Mouse (Mus musculus) thymus, adult 2 months (tissue): ENCODE data around the gene H6pd. TPM values are rescaled to one million over a fixed set of nuclear protein-coding genes. Genes with fewer than 3 reads are reported as not detected.

ENCODE experiments used
- DNase-seq: peaks from one replicate; pipeline ENCODE4 v3.0.0; 2021
- H3K27ac ChIP-seq: fragments of 200-500 bp; 2 replicates; pipeline ENCODE4 v1.5.1; 2012; ENCODE audit warnings: low read length, control low read depth; ENCODE audit not compliant: control insufficient read depth, insufficient read depth
- H3K27me3 ChIP-seq: fragments of 200-500 bp; 2 replicates; pipeline ENCODE4 v1.6.1; 2012; ENCODE audit warnings: mild to moderate bottlenecking, low read length, moderate library complexity, mixed read lengths; ENCODE audit not compliant: control insufficient read depth, insufficient read depth
- H3K36me3 ChIP-seq: fragments of 200-500 bp; 2 replicates; pipeline ENCODE4 v1.6.1; 2012; ENCODE audit warnings: mild to moderate bottlenecking, low read length, moderate library complexity; ENCODE audit not compliant: control insufficient read depth, insufficient read depth
- H3K4me1 ChIP-seq: fragments of 200-500 bp; replicated peaks from 2 replicates; pipeline ENCODE4 v1.6.1; 2012; ENCODE audit warnings: low read length; ENCODE audit not compliant: control insufficient read depth, insufficient read depth
- H3K4me3 ChIP-seq: fragments of 200-500 bp; 2 replicates; pipeline ENCODE4 v1.5.1; 2012; ENCODE audit warnings: mild to moderate bottlenecking, low read length, control low read depth, moderate library complexity; ENCODE audit not compliant: control insufficient read depth, insufficient read depth
- CTCF ChIP-seq: fragments of 200-500 bp; IDR thresholded peaks from 2 replicates; pipeline ENCODE4 v1.5.1; 2012; ENCODE audit warnings: mild to moderate bottlenecking, control low read depth, low read length, moderate library complexity, borderline replicate concordance; ENCODE audit not compliant: control insufficient read depth, poor library complexity, insufficient read depth; ENCODE audit errors: extremely low read depth
- POLR2A ChIP-seq: fragments of 200-500 bp; IDR thresholded peaks from 2 replicates; pipeline ENCODE4 v1.6.1; 2012; ENCODE audit warnings: mild to moderate bottlenecking, low read length, control low read depth, moderate library complexity; ENCODE audit not compliant: control insufficient read depth, poor library complexity, insufficient read depth; ENCODE audit errors: extremely low read depth
- WGBS: fragments of 180-500 bp; shearing (Covaris S2); methylation state at CpG from one replicate; pipeline ENCODE4 v1.1.7; 2018; 5-methylcytosine and 5-hydroxymethylcytosine counted together
- polyA plus RNA-seq: library from polyadenylated mRNA; depleted of rRNA; stranded (reverse); fragments of >200 nt; gene quantifications from 2 replicates; pipeline ENCODE4 v1.2.3, GENCODE M21; 2012

H6pd gene
- polyA plus RNA-seq, 1 experiment: 138 TPM

DNA sequence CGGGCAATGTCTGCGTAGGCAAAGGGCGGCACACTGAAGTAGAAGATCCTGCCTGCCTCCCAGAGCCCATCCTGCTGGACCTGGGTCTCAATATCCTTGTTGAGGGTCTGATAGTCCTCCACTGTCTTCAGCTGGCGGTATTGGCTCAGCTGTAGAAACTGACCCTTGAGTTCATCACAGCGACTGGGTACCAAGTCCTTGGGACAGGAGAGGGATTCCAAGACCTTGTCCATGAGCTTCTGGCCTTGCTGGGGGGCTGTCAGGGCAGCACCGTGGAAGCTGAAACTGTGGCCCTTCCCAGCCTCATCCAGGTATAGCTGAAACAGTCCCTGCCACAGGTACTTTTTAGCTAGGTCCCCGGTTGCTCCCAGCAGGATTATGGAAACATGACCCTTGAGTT lies 12.9 kb downstream of the H6pd start:
- Histone ChIP-seq H3K27me3 (no peaks in the 10 kb centered on the region), H3K4me1 (peaks cover 45% of the 10 kb centered on the region), H3K27ac (no peak overlapping the region), H3K36me3 (peaks cover 3% of the 10 kb centered on the region; the same call in 1 of the 2 replicates), H3K4me3 (no peak overlapping the region)
- WGBS: 96% methylated on average over 7 of the region's 7 CpGs
- TF ChIP-seq CTCF (no peak), POLR2A (no peak)
- DNase-seq: no peak

DNA sequence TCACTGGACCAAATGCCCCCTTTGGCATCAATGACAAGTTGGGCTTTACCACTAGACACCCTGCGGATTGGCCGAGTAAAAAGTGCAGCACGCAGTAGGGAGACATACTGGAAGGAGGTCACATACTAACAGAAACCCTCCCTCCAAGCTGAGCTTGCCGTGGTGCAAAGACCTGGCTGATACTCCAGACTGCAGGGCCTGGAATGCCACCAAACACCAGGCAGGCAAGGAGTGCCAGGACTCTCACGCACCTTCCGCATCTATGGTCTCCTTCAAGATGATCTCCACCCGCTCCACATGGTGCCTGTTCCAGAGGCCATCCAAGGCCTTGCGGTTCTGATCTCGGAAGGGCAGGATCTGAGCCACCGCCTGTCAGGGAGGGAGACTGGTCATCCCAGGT lies 14.6 kb downstream of the H6pd start:
- Histone ChIP-seq H3K4me1 (peaks cover 41% of the 10 kb centered on the region), H3K4me3 (no peak overlapping the region), H3K27me3 (no peaks in the 10 kb centered on the region), H3K27ac (no peak overlapping the region), H3K36me3 (peaks cover 3% of the 10 kb centered on the region; the same call in 1 of the 2 replicates)
- no peak for DNase-seq
- TF ChIP-seq CTCF: no peak
- no peak for TF ChIP-seq POLR2A
- WGBS: 97% methylated on average over 10 of the region's 10 CpGs

DNA sequence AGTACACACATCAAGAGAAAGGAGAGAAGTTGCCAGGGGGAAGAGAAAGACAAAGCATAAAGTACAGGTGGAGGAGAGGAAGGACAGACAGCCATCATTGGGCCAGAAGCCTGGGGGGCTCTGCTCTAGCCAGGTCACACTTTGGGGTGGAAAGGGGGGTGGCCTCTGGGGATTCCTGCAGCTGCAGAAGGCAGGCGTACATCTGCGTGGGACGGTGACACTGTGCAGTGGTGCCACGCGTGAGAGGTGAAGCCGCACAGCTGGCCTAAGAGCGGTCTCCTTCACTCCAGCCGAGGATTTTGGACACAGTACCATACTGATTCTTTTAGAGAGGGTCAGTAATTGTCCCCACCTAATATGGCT lies 16.2 kb downstream of the H6pd start:
- no peak for DNase-seq
- no peaks in the 10 kb centered on the region for H3K27me3 ChIP-seq
- H3K36me3 ChIP-seq: 0 out of 2 replicates have a peak, but pooled peaks cover 3% of the 10 kb centered on the region
- TF ChIP-seq POLR2A (no peak), CTCF (no peak)
- H3K4me3 ChIP-seq: no peak overlapping the region
- WGBS: 81% methylated on average over 8 of the region's 8 CpGs
- H3K27ac ChIP-seq: no peak overlapping the region
- H3K4me1 ChIP-seq: peaks cover 32% of the 10 kb centered on the region

DNA sequence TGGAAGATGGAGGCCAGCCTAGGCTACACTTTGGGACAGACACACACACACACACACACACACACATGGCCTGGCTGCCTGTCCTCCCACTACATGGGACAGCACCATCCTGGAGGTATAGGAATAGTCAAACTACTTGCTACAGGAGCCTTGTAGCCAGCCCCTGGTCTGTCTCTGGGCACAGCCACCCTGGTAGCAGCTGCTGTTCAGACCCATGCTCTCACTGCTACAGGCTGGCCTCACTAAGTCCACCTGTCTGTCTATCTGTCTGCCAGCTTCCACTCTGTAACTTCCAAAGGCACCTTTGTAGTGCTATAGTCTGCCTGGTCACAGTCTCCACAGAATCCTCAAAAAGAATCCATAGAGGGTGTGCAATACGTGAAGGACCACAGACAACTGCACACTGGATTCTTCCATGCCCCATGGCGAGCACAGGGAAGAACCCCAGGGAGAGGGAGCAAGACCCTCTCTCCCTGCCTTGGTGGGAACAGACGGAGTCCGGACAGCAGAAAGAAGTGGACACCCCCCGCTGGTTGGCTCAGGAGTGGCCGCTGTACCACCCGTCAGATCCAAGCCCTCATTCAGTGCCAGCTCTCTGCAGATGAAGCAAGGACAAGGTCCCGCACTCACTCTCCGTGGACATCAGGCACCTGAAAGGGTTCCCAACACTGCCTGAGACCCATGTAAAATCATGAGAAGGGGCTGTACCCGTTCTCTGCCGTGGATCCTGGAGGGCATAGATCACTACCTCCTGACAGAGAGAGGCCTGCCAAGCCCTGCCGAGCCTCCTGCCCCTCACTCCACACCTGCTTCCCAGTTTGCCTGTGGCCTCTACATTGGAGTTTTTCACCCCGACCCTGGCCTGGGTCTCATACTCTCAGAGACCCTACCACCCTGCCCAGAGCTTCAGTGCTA lies 16.8 kb downstream of the H6pd start:
- TF ChIP-seq POLR2A (no peak), CTCF (no peak)
- no peak overlapping the region for H3K4me3 ChIP-seq
- 93% methylated on average over 13 of the region's 13 CpGs for WGBS
- peaks cover 32% of the 10 kb centered on the region for H3K4me1 ChIP-seq
- H3K27ac ChIP-seq: peak overlapping the region; percentile 72
- DNase-seq: no peak
- no peaks in the 10 kb centered on the region for H3K27me3 ChIP-seq
- H3K36me3 ChIP-seq: 0 out of 2 replicates have a peak, but pooled peaks cover 3% of the 10 kb centered on the region

DNA sequence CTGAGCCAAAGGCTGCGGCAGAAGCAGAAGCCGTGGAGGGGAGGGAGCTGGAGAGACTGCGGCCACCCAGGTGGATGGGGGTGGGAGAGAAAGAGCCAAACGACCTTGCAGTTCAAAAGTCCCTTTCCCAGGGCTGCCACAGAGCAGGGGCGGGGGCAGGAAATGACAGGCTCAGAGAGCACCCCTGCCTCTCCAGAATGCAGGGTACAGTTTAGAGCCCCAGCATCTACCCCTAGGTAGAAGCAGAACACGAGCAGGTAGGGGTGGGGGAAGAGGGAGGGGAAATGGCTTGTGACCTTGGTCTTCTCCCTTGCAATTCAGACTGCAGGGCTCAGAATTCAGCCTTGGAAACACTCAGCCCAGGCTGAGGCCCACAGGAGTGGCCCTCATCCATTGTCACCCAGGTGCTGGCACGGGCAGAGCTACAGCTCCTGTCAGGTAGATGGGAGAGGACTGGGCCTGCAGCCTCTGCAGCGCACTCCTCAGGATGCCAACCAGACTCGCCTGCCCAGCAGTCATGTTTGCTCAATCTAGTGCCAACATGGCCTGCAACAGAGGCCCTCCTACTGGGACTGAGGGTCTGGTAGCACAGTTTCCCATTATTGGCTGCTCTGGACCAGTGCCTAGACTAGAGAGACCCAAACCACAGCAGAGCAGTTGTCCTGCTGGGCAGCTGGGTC lies 17.7 kb downstream of the H6pd start:
- peak; percentile 88 for DNase-seq
- no peaks in the 10 kb centered on the region for H3K27me3 ChIP-seq
- WGBS: 17% methylated on average over 9 of the region's 9 CpGs
- peaks cover 32% of the 10 kb centered on the region for H3K4me1 ChIP-seq
- H3K36me3 ChIP-seq: 0 out of 2 replicates have a peak, but pooled peaks cover 3% of the 10 kb centered on the region
- H3K4me3 ChIP-seq: 0 out of 2 replicates have a peak overlapping the region, but pooled peaks have one; percentile 1
- TF ChIP-seq CTCF (no peak), POLR2A (no peak)
- H3K27ac ChIP-seq: peak overlapping the region; percentile 72

DNA sequence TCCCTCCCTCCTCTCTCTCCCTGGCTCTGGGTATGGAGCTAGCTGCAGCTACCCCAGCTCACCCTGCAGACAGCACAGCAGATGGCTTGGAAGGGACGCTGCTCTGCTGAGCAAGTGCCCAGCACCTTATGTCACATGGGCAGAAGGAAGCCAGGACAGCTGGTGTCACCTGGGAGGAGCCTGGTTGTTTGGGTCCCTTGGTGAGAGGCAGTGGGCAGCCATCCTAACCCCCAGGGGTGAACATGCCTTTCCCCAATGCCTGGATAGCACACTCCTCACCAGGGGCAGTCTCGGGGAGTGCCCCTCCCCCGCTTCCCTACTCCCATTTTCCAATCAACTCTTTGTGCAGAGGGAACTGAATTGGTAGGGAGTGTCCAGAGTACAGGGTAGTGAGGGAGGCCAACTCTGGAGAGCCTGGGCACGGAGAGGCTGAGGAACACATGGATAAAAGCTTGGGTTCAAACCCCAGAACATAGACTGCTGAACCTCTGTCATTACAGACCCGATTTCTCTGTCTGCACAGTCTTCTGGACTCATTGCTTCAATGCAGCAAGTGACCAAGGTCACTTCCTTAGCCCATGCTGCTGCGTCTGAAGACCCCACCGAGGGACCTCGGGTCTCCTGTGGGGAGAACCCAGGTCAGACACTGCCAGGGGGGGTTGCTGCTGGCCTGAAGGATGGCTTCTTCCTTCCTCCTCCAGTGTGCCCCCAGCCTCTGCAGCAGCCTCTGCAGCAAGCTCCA lies 18.4 kb downstream of the H6pd start:
- H3K4me1 ChIP-seq: peaks cover 32% of the 10 kb centered on the region
- H3K4me3 ChIP-seq: 0 out of 2 replicates have a peak overlapping the region, but pooled peaks have one; percentile 1
- peak; percentile 37 for DNase-seq
- TF ChIP-seq CTCF: no peak
- TF ChIP-seq POLR2A: no peak
- H3K27ac ChIP-seq: peak overlapping the region; percentile 53
- H3K27me3 ChIP-seq: no peaks in the 10 kb centered on the region
- H3K36me3 ChIP-seq: no peaks in the 10 kb centered on the region
- WGBS: 20% methylated on average over 8 of the region's 8 CpGs
